Mouse (Mus musculus) ES-E14 (cell line): ENCODE measurements at regions not wholly inside any gene's neighbourhood (a gene's known extent, or its start where the extent isn't known, plus 50 kb on each side); places are given as distances from the start of the nearest gene placed in this dataset.

Experiments used
- CHD2 ChIP-seq: IDR thresholded peaks from 2 replicates; pipeline ENCODE4 v1.6.1; 2014; ENCODE audit warnings: mild to moderate bottlenecking, low read depth, low read length, inconsistent platforms
- HCFC1 ChIP-seq: IDR thresholded peaks from 2 replicates; pipeline ENCODE4 v1.6.1; 2012; ENCODE audit warnings: low read length, inconsistent platforms, borderline replicate concordance; ENCODE audit not compliant: insufficient read depth
- MAFK ChIP-seq: IDR thresholded peaks from 2 replicates; pipeline ENCODE4 v1.6.1; 2014; ENCODE audit warnings: mild to moderate bottlenecking, low read depth, low read length, inconsistent platforms; ENCODE audit not compliant: insufficient read depth
- ZC3H11A ChIP-seq: IDR thresholded peaks from 2 replicates; pipeline ENCODE4 v1.6.1; 2012; ENCODE audit warnings: low read depth, mild to moderate bottlenecking, inconsistent platforms, low read length, borderline replicate concordance
- ZNF384 ChIP-seq: IDR thresholded peaks from 2 replicates; pipeline ENCODE4 v1.6.1; 2012; ENCODE audit warnings: low read depth, low read length, inconsistent platforms

GRCm38 (mm10) chr1:193697857-193698256 lies 327.8 kb upstream of the Camk1g start:
- TF ChIP-seq CHD2 (no peak), ZNF384 (no peak), MAFK (no peak), ZC3H11A (no peak), HCFC1 (no peak)
